9 mouse cellular contexts compared by ENCODE assay signal in the genomic region with DNA sequence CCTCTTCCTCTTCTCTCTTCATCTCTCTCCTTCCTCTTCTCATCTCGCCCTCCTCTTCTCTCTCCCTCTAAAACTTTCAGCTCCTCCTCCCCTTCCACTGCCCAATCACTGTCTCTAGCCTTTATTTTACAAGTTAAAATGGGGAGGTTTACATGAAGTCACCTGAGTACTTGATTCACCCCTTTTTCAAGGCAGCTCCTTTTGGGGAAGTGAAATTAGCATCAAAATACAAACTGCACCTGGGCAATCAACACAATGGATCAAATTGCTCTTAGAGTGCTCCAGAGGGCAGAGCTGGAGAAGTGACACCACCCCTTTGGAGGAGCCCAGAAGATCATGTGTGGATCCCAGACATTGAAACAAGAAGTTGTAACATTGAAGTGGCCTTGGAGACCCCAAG. TPM values are rescaled to one million over a fixed set of nuclear protein-coding genes. Genes with fewer than 3 reads are reported as not detected.
A peak's percentile ranks its signal among the peaks of the same experiment; 100 is the strongest.
DNase-seq lines count a peak whose midpoint lies in the region; TF ChIP-seq lines count a peak whose summit lies in the region.
"Not testable (repeated sequence)": the region's sequence is repeated elsewhere in the genome, so short reads cannot be mapped to it uniquely, and the experiment has no call there.
"Had no signal": no experiment of that assay in that cellular context is flagged by ENCODE, and none has a peak within 500 bp of the region (broad histone marks: within the 10 kb centered on the region; RNA-seq: fewer than 3 reads in every experiment).

No protein-coding gene starts in this region.

- not testable (repeated sequence) for H3K4me1 ChIP-seq in ES-Bruce4 (ENCODE audit: control insufficient read depth, insufficient read depth, low read length)

- not testable (repeated sequence) for TF ChIP-seq CTCF in ES-Bruce4 (IDR thresholded peaks at IDR 0.05; ENCODE audit: low read depth, low read length)

- H3K4me3 ChIP-seq in ES-Bruce4 (ENCODE audit: low read depth, low read length): not testable (repeated sequence)

- H3K36me3 ChIP-seq in ES-Bruce4 (ENCODE audit: control insufficient read depth, insufficient read depth, low read length, poor library complexity, severe bottlenecking); splenic B cell, adult 2 months (ENCODE audit: control insufficient read depth, insufficient read depth, low read length, poor library complexity, severe bottlenecking): not testable (repeated sequence)

- H3K9me3 ChIP-seq in ES-Bruce4 (replicated peaks; ENCODE audit: control insufficient read depth, insufficient read depth, low read length, poor library complexity, severe bottlenecking): not testable (repeated sequence)

- not testable (repeated sequence) for H3K9ac ChIP-seq in ES-Bruce4 (ENCODE audit: low read depth, poor library complexity, severe bottlenecking)

- H3K27ac ChIP-seq in ES-Bruce4 (ENCODE audit: insufficient read depth, low read length): peak overlapping the region; percentile 64; the same call in 1 of the 2 replicates

- DNase-seq in A20 (ENCODE audit: low read depth, low spot score) (peak; percentile 80), ES-CJ7 (ENCODE audit: low read depth, low spot score) (peak; percentile 91), R1 (ENCODE audit: low read depth, low spot score) (peak; percentile 81), ZHBTc4 (ENCODE audit: low read depth, low spot score) (peak; percentile 70)
- DNase-seq in B cell, adult 2 months: peak; percentile 12 to 14
- peak; percentile 23 for DNase-seq in splenic B cell, adult 2 months (ENCODE audit: low read depth, low spot score)

- not testable (repeated sequence) for TF ChIP-seq POLR2A in ES-Bruce4 (IDR thresholded peaks at IDR 0.05; ENCODE audit: insufficient read depth, low read length)

- not testable (repeated sequence) for TF ChIP-seq EP300 in ES-Bruce4 (IDR thresholded peaks at IDR 0.05; ENCODE audit: insufficient read depth, low read depth, low read length)

- not testable (repeated sequence) for H3K27me3 ChIP-seq in ES-Bruce4 (ENCODE audit: control insufficient read depth, insufficient read depth, low read length, poor library complexity, severe bottlenecking); splenic B cell, adult 2 months (ENCODE audit: control insufficient read depth, insufficient read depth, low read length, poor library complexity, severe bottlenecking)

RNA-seq across cellular contexts. Expression of a gene that starts 4.3 kb away (rescaled TPM):
- not detected in 2 replicates for polyA plus RNA-seq in ES-Bruce4 (2011; ENCODE audit: insufficient read depth, insufficient read length, low read depth, missing spikeins)
- polyA plus RNA-seq: CD4-positive, CD25-positive, alpha-beta regulatory T cell, adult 4 months; G1E had no signal

Comparison
In these comparisons a context has a peak if more than half of its experiments do, and no peak if none do; other contexts are left out.
1. DNase-seq: peak in every context shown above with its lines; median percentile 91 in ES-CJ7; 81 in R1; 80 in A20; 70 in ZHBTc4; 23 in splenic B cell, adult 2 months; 13 in B cell, adult 2 months.